In the genomic region with DNA sequence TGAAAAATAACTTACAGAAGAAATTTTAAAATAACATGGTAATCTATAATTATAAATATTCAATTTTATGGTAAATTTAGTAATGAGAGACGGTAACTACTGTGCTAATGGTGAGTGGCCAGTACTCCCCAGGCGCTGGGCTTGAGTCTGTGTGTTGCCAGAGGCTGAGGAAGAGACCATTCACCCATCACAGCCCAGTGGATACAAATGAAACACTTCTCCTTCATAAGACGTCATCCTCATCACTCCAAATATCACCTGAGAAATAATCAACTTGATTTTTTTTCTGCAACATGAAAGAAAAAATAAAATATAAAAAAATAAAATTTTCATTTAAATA, we compare ENCODE assay signal across 16 mouse cellular contexts.
DNase-seq lines count a peak whose midpoint lies in the region; ATAC-seq and TF ChIP-seq lines count a peak whose summit lies in the region.
"Had no signal": no experiment of that assay in that cellular context is flagged by ENCODE, and none has a peak within 500 bp of the region (broad histone marks: within the 10 kb centered on the region; RNA-seq: fewer than 3 reads in every experiment).

No protein-coding gene starts in this region.

- H3K4me2 ChIP-seq in hindbrain, embryonic 13.5 days, result no peak overlapping the region
- no peak overlapping the region for H3K4me2 ChIP-seq in hindbrain, embryonic 16.5 days (ENCODE audit: low read length)
- H3K4me2 ChIP-seq in forebrain, embryonic 13.5 days, result no peak overlapping the region
- H3K4me2 ChIP-seq in midbrain, embryonic 15.5 days, result peak overlapping the region; percentile 47; the same call in 1 of the 2 replicates
- H3K4me2 ChIP-seq: embryonic facial prominence, embryonic 12.5 days; intestine, embryonic 15.5 days; liver, embryonic 13.5 days had no signal

- POLR2A ChIA-PET in Patski (lab: Charles Lee), result no interaction called here

- WGBS in hindbrain, embryonic 13.5 days, result 68% methylated on average over 3 of the region's 3 CpGs
- WGBS in hindbrain, embryonic 16.5 days, result 75% methylated on average over 3 of the region's 3 CpGs
- WGBS in forebrain, embryonic 13.5 days, result 82% methylated on average over 3 of the region's 3 CpGs
- WGBS in midbrain, embryonic 15.5 days, result 78% methylated on average over 3 of the region's 3 CpGs

- no peak overlapping the region for H3K9ac ChIP-seq in hindbrain, embryonic 13.5 days
- no peak overlapping the region for H3K9ac ChIP-seq in hindbrain, embryonic 16.5 days (ENCODE audit: low read depth, low read length)
- H3K9ac ChIP-seq in forebrain, embryonic 13.5 days, result no peak overlapping the region
- no peak overlapping the region for H3K9ac ChIP-seq in midbrain, embryonic 15.5 days
- H3K9ac ChIP-seq: embryonic facial prominence, embryonic 12.5 days; intestine, embryonic 15.5 days; liver, embryonic 13.5 days had no signal

- no peak overlapping the region for H3K4me3 ChIP-seq in hindbrain, embryonic 13.5 days
- no peak overlapping the region for H3K4me3 ChIP-seq in hindbrain, embryonic 16.5 days (ENCODE audit: low read length)
- no peak overlapping the region for H3K4me3 ChIP-seq in forebrain, embryonic 13.5 days
- no peak overlapping the region for H3K4me3 ChIP-seq in midbrain, embryonic 15.5 days
- H3K4me3 ChIP-seq: embryonic facial prominence, embryonic 12.5 days; gastrocnemius, adult 2 months; heart, embryonic 10.5 days; intestine, embryonic 15.5 days; liver, embryonic 13.5 days had no signal

- H3K4me1 ChIP-seq in hindbrain, embryonic 13.5 days (replicated peaks), result peaks cover 28% of the 10 kb centered on the region
- H3K4me1 ChIP-seq in hindbrain, embryonic 16.5 days (ENCODE audit: control insufficient read depth, insufficient read depth, low read depth, low read length), result peaks cover 6% of the 10 kb centered on the region
- peaks cover 20% of the 10 kb centered on the region for H3K4me1 ChIP-seq in forebrain, embryonic 13.5 days
- H3K4me1 ChIP-seq in midbrain, embryonic 15.5 days, result peaks cover 24% of the 10 kb centered on the region

- peak; percentile 64; the same call in 1 of the 2 replicates for ATAC-seq in hindbrain, embryonic 13.5 days (ENCODE audit: low FRiP score)
- ATAC-seq in hindbrain, embryonic 16.5 days, result no peak
- no peak for ATAC-seq in Patski
- peak; percentile 59 for ATAC-seq in forebrain, embryonic 13.5 days
- ATAC-seq in midbrain, embryonic 15.5 days (replicated peaks), result 0 out of 2 replicates have a peak, but pooled peaks have one; percentile 29
- ATAC-seq: activated CD4-positive, CD25-positive, alpha-beta regulatory T cell, adult 4 months had no signal

- in situ Hi-C loops in Patski (cut with MboI; ENCODE audit: low pct_unique_long_range_greater_than_20kb), result no loop called here

- H3K27ac ChIP-seq in hindbrain, embryonic 13.5 days, result no peak overlapping the region
- no peak overlapping the region for H3K27ac ChIP-seq in hindbrain, embryonic 16.5 days (ENCODE audit: low read depth, low read length)
- no peak overlapping the region for H3K27ac ChIP-seq in forebrain, embryonic 13.5 days
- no peak overlapping the region for H3K27ac ChIP-seq in midbrain, embryonic 15.5 days
- H3K27ac ChIP-seq: embryonic facial prominence, embryonic 12.5 days; gastrocnemius, adult 2 months; heart, embryonic 10.5 days; intestine, embryonic 15.5 days; liver, embryonic 13.5 days; stomach, postnatal 0 days had no signal

- no peaks in the 10 kb centered on the region for H3K36me3 ChIP-seq in hindbrain, embryonic 13.5 days
- no peaks in the 10 kb centered on the region for H3K36me3 ChIP-seq in hindbrain, embryonic 16.5 days (ENCODE audit: control insufficient read depth, insufficient read depth, low read length)
- H3K36me3 ChIP-seq in forebrain, embryonic 13.5 days (ENCODE audit: poor library complexity, severe bottlenecking), result no peaks in the 10 kb centered on the region
- H3K36me3 ChIP-seq in midbrain, embryonic 15.5 days (replicated peaks), result no peaks in the 10 kb centered on the region
- H3K36me3 ChIP-seq: embryonic facial prominence, embryonic 12.5 days; G1E; heart, embryonic 10.5 days; intestine, embryonic 15.5 days; liver, embryonic 13.5 days had no signal

- peak; percentile 7 for TF ChIP-seq CTCF in Patski (IDR thresholded peaks at IDR 0.05)

- no peaks in the 10 kb centered on the region for H3K27me3 ChIP-seq in hindbrain, embryonic 13.5 days
- no peaks in the 10 kb centered on the region for H3K27me3 ChIP-seq in hindbrain, embryonic 16.5 days (replicated peaks; ENCODE audit: control insufficient read depth, insufficient read depth, low read length)
- no peaks in the 10 kb centered on the region for H3K27me3 ChIP-seq in Patski
- H3K27me3 ChIP-seq in forebrain, embryonic 13.5 days, result no peaks in the 10 kb centered on the region
- H3K27me3 ChIP-seq in midbrain, embryonic 15.5 days (replicated peaks), result no peaks in the 10 kb centered on the region
- H3K27me3 ChIP-seq: CH12.LX; embryonic facial prominence, embryonic 12.5 days; intestine, embryonic 15.5 days; liver, embryonic 13.5 days had no signal

- DNase-seq in Patski (ENCODE audit: low read depth, low spot score), result no peak
- DNase-seq in kidney, postnatal 25 days, result no peak
- no peak for DNase-seq in cerebellum, postnatal 36 days

- no peaks in the 10 kb centered on the region for H3K9me3 ChIP-seq in hindbrain, embryonic 13.5 days
- H3K9me3 ChIP-seq in hindbrain, embryonic 16.5 days (ENCODE audit: control insufficient read depth, low read length), result no peaks in the 10 kb centered on the region
- no peaks in the 10 kb centered on the region for H3K9me3 ChIP-seq in forebrain, embryonic 13.5 days (replicated peaks)
- H3K9me3 ChIP-seq in midbrain, embryonic 15.5 days, result no peaks in the 10 kb centered on the region
- H3K9me3 ChIP-seq: embryonic facial prominence, embryonic 12.5 days; G1E; heart, embryonic 10.5 days; intestine, embryonic 15.5 days; liver, embryonic 13.5 days had no signal

- CTCF ChIA-PET in Patski (lab: Charles Lee), result interaction anchor here (1.7 to 4.0 kb wide), 2 partner anchors 91 to 304 kb away, joined by 5 to 19 read pairs; no protein-coding TSS in a partner anchor

Comparison
In these comparisons a context has a peak if more than half of its experiments do, and no peak if none do; other contexts are left out.
1. ATAC-seq: peak in hindbrain, embryonic 13.5 days (single experiment), forebrain, embryonic 13.5 days (single experiment) and midbrain, embryonic 15.5 days (single experiment); none in hindbrain, embryonic 16.5 days (single experiment) and Patski (single experiment).